Mouse (Mus musculus) layer of hippocampus, adult 8-10 months (tissue): Measurements from ENCODE around the gene B4galt1. TPM values are rescaled to one million over a fixed set of nuclear protein-coding genes. Genes with fewer than 3 reads are reported as not detected.

ENCODE experiments used
- DNase-seq, 2 experiments: peaks; one replicate each; pipeline ENCODE4 v3.0.0; 2022; ENCODE audit warnings: low spot score in 2 of 2
- total RNA-seq, 4 experiments: library from RNA; stranded (reverse); gene quantifications; 2 replicates each; pipeline ENCODE4 v1.2.4; 2022

The B4galt1 gene
- total RNA-seq, 4 experiments from 2014 or later: 6.7 to 13.0 (median 9.0) TPM

- no peak for DNase-seq
Measured at GRCm38 (mm10) chr4:40844251-40844721, 9.5 kb downstream of the B4galt1 start.

- DNase-seq: no peak
Measured at GRCm38 (mm10) chr4:40843726-40844125, 10.1 kb downstream of the B4galt1 start.

GRCm38 (mm10) chr4:40840448-40840847 is 13.4 kb downstream of the B4galt1 start:
- DNase-seq: no peak

- no peak for DNase-seq
Measured at GRCm38 (mm10) chr4:40839251-40839650, 14.6 kb downstream of the B4galt1 start.

- no peak for DNase-seq
Measured at GRCm38 (mm10) chr4:40837451-40838285, 16.1 kb downstream of the B4galt1 start.

- no peak for DNase-seq
Measured at GRCm38 (mm10) chr4:40837008-40837407, 16.8 kb downstream of the B4galt1 start.

GRCm38 (mm10) chr4:40834872-40835271 is 18.9 kb downstream of the B4galt1 start:
- DNase-seq: no peak

- no peak for DNase-seq
Measured at GRCm38 (mm10) chr4:40834232-40834786, 19.5 kb downstream of the B4galt1 start.

- no peak for DNase-seq
Measured at GRCm38 (mm10) chr4:40833381-40834231, 20.2 kb downstream of the B4galt1 start.

- DNase-seq: no peak
Measured at GRCm38 (mm10) chr4:40830530-40830929, 23.3 kb downstream of the B4galt1 start.

GRCm38 (mm10) chr4:40829654-40830400 is 24.0 kb downstream of the B4galt1 start:
- no peak for DNase-seq

- DNase-seq: no peak
Measured at GRCm38 (mm10) chr4:40828910-40829309, 24.9 kb downstream of the B4galt1 start.

- DNase-seq: no peak
Measured at GRCm38 (mm10) chr4:40827926-40828325, 25.9 kb downstream of the B4galt1 start.

- DNase-seq: no peak
Measured at GRCm38 (mm10) chr4:40826810-40827209, 27.0 kb downstream of the B4galt1 start.

GRCm38 (mm10) chr4:40825981-40826380 is 27.8 kb downstream of the B4galt1 start:
- no peak for DNase-seq

- no peak for DNase-seq
Measured at GRCm38 (mm10) chr4:40825146-40825545, 28.7 kb downstream of the B4galt1 start.

- no peak for DNase-seq
Measured at GRCm38 (mm10) chr4:40824505-40824904, 29.3 kb downstream of the B4galt1 start.

GRCm38 (mm10) chr4:40823664-40824063 is 30.1 kb downstream of the B4galt1 start:
- DNase-seq: no peak

GRCm38 (mm10) chr4:40823151-40823550 is 30.7 kb downstream of the B4galt1 start:
- no peak for DNase-seq

GRCm38 (mm10) chr4:40821303-40822023 is 32.3 kb downstream of the B4galt1 start:
- no peak for DNase-seq
